Mouse (Mus musculus) right cerebral cortex, postnatal 4 days (tissue): Measurements from ENCODE around the gene Serp2.

ENCODE experiments used
- DNase-seq: peaks from one replicate; pipeline ENCODE4 v3.0.0-alpha.2; 2022

Gene Serp2

DNA sequence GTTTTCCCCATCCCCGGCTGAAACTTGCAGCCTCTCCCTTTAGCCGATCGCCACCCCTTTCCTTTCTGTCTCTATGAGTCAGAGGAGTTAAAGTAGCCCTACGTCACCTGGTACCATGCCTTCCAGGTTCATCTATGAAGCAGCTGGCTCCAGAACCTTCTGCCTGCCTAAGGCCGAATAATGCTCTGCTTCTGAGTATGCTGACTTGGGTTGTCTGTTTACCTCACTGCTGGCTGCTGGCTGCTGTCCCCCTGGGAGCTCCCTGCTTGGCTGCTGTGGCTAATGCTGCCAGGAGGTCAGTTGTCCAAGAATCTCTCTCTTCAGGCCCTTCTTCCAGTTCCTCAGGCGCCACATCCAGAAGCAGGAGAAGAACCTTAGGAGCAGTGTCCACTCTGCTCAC lies 30.2 kb downstream of the Serp2 start:
- DNase-seq = no peak

DNA sequence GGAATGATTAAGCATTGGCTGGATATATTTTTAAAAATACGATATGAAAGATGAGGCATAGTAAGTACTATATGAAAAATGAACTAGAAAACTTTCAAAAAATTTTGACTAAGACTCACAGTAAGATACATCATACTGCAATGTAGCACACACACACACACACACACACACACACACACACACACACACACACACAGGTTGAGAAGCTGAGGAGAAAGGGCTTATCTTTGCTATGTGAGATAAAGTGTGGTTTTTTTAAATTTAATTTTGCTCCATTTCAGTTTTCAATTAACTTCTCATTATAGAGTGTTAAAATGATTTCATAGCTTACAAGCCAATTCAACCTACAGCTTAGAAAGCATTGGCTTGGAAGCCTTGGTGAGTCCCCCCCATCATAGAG lies 33.3 kb downstream of the Serp2 start:
- no peak for DNase-seq

DNA sequence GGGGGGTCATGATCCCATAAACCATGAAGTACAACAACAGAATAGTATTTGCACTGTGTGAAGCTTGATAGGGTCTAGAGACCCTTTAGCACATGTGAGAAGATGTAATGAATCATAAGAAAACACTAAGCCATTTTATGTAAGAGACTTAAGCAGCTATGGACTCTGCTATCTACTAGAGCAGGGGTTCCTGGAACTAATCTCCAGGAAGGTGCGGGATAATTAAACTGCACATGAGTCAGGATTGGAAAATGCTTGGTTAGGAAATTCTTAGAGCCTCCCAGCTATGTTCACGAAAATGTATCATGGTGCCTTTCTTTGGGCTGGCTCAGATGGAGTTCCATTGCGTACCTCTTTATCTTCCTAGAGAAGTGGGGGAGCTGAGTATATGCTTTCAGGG lies 35.4 kb downstream of the Serp2 start:
- no peak for DNase-seq

DNA sequence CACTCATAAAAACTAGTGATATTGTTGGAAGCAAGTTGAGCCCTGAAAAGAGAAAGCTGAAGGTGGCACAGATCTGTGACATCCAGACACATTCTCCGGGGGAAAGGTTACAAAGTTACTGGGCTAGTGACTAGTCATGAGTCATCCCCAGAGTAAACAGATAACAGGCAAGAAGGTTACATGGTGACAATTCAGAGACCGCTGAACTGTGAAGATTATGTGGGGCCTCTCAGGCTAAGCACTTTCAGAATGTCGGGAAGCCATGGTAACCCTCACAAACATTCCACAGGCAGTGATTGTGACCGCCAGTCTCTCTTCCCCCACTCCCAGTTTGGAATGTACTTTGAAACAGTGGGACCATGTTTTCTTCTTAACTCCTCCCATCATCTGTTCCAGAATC lies 36.1 kb downstream of the Serp2 start:
- DNase-seq = no peak

DNA sequence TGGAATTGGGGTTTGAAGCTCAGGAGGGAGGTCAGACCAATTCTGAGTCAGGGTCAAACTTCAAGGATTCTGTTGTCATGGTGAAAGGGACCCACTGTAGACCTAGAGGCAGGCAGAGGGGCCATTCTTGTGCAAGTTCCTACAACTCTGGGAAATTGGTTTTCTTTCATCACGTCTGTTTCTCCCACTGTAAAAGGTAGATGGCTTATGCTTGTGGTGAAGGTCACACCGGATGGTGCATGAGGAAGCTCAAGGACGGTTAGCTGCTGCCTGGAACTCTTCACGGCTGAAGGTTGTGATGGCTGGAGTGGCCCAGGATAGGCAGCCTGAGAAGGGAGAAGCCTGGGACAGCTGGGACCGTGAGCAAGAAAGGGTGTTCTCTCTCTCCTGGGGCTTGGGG lies 38.5 kb downstream of the Serp2 start:
- no peak for DNase-seq

DNA sequence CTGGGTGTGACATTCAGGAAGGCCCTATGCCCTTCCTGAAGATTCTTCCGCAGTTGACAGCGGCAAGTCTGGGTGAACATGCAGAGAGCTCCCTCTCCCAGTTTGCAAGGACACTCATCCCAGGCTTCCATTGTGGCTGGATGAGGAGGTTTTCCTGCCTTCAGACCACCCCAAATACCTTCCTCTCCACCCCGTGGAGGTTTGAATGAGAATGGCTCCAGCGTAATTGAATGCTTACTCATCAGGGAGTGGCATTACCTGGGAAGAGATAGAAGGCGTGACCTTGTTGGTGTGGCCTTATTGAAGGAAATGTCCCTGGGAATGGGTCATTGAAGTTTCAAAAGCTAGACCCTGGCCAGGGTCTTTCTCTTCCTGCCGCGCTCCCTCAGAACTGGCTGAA lies 41.1 kb downstream of the Serp2 start:
- no peak for DNase-seq

DNA sequence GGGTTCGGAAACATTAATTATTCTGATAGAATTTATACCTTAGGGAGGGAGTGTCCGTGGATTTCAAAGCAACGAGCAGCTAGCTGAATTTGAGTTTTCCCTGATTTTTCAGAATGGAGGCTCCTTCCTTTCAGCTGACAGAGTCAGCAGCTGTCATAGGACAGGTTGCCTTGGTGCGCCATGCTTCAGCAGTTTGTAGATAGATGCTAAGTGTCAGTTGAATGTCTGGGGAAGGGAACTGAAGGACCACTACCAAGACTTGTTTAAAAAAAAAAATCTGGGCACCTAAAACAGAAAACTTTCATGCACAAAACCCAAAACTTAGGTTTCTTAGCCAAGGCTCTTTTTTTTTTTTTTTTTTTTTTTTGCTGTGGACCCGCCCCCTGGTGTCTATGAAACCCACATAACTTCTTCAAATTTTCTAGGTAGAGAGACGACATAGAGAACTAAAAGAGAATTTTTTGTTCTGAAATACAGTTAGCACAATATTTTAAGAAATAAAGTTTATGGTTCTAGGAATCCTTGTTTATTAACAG lies 42.6 kb downstream of the Serp2 start:
- no peak for DNase-seq

DNA sequence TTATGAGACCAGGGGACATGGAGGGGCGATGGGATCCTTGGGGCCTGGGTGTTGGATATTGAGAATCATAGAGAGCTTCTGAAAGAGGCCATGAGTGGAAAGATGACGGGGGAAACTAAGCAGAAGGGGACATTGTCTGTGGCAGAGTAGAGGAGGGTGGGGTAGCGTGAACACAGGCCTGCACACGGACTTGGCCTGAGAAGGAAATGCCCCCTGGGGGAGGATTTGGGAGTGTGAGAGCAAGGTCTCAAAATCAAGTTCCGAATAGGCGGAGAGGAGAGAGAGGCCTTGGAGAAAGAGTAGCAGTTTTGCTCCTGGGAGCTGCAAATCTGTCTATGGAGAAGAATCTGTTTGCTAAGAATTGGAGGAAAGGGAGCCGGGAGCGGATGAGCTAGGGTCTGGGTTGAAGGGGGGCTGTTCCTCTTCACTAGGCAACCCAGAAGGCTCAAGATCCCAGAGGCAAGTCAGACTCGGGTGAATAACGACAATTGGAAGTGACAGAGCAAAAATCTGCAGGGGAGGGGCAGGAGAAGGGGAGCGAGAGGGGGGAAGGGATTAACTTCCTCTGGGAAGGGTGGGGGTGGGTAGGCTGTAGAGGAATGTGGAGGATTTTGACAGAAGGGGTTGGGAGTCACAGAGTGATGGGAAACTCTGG lies 43.2 kb downstream of the Serp2 start:
- DNase-seq = no peak

DNA sequence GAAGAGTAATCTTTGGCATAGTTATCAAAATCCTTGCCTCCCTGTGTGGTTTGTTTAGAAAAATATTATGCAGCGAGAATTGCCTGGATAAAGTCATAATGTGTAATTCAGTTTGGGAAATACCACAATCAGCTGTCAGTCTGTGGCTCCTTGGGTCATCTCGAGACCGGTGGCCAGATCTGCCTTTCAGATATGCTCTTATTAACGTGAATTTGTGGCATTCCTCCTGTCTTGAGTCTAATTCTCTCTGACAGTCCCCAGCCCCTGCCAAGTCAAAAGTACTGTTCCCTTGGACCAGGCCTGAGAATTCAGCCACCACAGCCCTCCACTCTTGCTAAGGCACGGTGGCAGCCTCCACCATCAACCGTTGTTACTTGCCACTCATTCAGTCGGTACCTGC lies 44.7 kb downstream of the Serp2 start:
- DNase-seq = no peak

DNA sequence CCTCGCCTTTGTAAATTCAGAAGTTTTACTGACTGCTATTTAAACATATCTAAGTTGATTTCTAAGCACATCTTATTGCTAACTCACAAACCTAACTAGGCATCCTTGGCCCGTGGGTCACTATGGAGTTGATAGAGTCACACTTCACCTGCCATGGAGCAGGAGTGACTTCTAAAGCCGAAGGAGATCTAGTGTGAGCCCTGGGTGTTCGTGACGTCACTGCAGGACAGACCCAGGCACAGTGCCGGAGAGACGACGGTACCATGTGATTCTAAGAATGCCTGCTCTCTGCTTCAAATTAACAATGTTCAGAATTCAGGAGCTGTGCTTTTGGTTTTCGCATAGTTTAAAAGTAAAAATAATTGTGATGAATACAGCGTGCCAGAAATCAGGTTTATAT lies 48.0 kb downstream of the Serp2 start:
- DNase-seq = no peak

DNA sequence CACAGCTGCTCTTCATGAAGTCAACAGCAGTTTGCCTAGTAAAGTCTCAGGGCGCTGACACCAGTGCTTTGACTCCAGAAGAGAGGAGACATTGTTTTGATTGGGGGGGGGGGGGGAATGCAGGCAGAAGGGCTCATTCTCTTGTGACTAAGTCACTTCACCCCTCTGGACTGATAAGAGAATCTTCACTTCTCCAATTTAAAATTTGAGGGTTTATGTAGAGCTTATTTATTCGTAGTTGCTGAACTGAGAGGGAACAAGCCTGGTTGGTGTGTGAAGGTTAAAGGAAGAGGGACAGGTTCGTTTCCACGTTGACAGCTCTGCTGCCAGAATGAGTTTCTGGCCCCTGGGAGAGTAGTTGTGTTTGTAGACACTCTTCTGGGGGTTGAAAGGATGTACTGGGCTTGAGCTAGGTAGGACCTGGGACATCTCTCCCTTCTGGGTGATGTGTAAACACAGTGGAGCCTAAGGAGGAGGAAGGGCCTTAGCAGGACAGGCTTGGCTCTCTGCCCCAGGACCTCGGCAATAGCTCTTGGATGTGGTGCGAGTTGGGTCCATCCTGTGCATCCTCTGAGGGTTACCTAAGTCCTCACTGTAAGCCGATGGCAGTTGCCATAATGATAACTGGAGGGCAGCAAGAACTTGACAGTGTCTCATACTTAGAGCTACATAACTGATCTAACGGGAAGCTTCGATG lies 48.7 kb downstream of the Serp2 start:
- no peak for DNase-seq

DNA sequence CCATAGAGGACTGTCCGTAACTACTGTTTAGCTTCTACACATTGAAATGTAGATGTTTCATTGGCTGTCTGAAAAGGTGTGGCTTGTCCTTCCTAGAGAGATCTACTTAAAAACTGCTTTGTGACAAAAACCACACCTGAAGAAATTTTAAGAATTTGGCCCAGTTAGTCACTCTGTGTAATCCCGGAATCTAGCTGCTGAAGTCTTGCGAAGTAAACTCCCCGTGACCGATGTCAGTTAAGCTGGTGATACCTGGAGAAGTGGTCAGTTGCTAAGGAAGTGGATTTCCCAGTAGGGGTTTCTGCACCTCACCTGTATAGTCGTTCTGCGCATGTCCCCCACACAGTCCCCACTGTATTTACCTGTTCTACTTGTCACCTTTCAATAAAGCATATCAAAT lies 49.3 kb downstream of the Serp2 start:
- DNase-seq = no peak

DNA sequence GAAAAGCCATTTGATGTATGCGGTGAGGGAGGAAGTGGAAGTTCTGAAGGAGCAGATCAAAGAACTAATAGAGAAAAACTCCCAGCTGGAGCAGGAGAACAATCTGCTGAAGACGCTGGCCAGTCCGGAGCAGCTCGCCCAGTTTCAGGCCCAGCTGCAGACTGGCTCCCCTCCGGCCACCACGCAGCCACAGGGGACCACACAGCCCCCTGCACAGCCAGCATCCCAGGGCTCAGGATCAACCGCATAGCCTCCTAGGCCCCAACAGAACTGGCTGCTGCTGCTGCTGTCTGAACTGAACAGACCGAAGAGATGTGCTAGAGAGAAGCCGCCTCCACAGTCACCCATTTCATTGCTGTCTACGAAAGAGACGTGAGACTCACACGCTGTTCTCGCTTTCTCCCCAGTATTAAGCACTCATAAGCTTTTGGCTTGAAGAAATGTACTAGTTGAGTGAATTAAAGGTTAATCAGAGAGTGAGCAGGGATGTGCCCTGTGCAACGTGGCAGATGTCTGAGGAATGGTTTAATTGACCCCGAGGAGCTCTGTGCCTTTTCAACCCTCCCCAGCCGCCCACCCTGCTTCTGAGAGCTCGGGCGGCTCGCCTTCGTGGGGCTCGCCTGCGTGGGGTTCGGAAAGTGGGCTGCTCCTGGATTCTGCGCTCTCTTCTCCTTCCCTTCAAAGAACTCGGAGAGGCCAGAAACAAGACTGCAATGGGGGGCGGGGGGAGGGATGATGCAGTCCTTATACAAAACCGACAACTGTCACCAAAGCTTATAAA lies 50.1 kb downstream of the Serp2 start:
- DNase-seq = peak; percentile 22

DNA sequence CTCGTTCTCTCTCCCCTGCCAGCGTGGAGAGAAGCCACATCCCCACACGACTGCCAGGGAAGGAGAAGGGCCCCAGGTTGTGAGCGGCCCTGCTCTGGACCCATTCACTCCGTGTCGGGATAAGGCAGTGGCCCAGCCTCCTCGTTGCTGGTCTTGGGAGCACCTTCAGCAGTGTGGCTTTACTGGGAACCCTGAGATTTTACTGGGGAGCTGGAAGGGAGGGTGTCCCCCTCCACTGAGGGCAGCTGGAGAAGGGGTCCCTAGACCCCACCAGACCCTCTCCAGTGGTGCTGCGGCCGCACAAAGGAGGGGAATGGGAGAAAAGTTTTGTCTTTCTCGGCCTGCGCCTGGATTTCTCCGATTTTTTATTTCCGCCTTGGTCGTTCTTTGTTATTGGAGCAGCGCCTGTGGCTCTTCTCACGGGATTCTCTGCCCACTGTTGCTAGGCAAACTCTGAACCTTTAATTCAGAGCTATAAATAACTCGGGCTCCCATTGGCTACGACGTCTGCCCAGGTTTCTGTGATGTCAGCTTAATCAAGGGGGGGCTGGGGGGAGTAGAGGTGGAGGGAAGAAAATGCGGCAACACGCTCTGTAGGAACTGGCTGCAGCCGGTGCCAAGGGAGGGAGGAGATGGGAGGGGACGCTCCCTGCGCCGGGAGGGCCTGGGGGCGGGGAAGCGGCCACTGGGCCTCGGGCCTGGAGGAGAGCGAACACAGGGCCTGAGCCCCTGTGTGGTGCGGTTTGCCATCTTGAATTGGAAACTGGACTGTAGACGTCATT lies 51.1 kb downstream of the Serp2 start:
- DNase-seq = peak; percentile 77

DNA sequence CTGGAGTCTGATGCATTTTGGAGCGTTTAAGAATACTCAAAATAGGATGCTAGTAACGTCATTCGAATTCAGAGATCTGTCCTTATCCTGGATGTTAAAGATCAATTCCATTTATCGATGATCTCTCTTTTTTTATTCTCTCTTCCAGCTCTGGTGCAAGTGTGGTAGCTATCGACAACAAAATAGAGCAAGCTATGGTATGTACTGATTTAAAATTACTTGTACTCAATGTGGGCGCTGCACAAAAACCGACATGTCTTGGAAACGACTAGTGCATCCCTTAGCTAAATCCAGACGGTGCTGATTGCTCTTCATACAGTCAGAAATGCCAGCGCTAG lies 51.6 kb downstream of the Serp2 start:
- DNase-seq = no peak

DNA sequence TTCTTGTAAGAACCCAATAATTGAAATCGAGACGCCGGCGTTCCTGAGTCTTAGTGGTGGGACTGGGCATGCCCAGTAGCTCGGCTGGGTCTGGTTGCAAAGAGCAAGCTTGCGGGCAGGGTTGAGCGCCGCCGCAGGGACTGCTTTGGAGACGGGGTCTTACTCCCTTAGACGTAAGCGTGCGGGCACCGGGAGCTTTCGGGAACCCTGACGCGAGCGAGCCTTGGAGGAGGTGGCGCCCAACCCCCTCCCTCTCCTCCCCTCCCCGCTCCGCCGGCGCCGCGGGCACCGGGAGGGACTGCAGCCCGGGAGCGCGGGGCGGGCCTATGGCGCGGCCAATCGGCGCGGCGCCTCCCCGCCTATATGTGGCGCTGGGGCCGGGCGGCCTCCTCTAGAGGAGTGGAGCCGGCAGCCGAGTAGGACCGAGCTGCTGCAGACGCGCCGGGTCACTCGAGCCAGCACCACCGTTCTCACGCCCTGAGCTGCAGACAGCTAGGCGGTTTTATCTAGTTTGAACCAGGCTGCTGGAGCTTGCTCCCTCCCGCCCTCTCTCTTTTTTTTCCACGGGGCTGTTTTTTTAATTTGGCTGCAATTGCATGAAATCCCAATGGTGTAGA lies 52.5 kb downstream of the Serp2 start:
- peak; percentile 92 for DNase-seq

DNA sequence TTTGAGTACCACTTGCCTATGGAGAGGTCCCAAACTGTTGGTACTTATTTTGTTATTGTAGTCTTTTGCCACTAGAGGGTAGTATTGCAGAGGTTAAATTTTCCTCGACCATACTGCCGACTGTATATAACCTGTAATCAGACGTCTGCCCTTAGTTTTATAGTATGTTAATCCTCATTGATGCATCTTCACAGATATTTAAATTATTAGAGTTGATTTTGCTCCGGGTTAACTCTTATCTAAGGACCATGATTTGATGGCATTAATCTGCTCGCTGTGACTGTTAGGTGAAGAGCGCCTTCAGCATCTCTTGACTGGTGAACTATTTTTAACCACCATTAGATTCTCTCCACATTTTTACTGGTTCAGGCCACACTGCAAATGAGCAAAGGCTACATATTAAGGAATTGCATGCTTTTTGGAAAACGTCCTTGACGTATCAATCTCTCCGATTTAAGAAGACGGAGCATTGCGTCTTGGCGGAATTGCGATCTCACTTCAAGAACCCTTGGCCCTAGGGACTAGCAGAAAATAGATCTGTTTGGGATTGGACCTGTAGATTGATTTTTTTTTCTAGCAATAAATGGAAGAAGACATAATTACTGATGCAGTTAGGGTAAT lies 53.3 kb downstream of the Serp2 start:
- DNase-seq = no peak

DNA sequence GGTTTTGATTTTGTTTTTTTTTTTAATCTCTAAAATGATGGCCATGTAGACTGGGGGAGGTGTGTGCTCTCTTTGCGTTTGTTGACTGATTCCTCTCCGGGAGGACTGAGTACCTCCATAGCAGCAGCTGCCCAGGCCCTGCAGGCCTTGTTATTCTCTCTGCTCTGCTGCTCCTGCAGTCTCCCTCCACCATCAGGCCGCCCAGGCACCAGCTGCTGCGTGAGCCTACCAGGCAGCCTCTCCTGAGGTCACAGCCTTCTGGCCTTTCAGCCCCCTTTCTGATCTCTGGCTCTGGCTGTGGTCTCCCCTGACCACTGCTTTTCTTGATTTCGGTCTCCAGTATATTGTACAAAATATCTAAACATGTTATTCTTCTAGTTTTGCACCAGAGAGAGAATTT lies 56.7 kb downstream of the Serp2 start:
- DNase-seq = no peak

DNA sequence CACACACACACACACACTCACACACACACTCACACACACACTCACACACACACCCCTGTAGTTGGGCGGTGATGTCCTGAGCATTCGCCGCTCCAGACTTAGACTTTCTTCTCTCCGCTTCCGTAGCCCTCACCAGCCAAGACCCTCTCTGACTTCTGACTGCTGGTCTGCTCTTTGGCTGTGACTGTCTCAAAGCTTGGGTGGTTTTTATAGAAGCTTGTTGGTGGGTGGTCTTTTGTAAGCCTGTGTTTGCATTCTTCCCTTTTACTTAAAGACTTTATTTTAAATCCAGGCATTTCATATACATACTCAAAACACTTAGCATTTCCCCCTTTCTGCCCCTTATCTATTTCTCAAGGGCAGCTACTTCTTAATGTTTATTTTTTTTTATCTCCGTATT lies 57.2 kb downstream of the Serp2 start:
- DNase-seq = no peak

DNA sequence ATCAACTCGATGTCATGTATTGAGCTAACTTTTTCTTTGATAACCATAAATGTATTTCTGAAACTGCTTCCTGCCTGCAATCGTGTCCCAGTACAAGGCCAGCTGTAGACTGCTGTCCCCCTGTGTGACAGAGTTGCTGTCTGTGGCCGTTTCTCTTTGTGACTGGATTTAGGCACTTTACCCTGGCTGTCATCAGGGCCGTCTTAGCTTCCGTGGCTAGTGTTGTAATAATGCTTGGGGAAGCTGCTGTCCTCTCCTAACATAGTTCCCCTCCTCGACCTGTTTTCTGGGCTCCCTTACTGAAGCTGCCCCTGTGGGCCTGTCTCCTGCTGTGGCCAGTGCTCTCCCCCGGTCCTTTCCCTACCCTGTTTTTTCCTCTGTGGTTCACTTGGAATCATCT lies 58.5 kb downstream of the Serp2 start:
- DNase-seq = no peak

DNA sequence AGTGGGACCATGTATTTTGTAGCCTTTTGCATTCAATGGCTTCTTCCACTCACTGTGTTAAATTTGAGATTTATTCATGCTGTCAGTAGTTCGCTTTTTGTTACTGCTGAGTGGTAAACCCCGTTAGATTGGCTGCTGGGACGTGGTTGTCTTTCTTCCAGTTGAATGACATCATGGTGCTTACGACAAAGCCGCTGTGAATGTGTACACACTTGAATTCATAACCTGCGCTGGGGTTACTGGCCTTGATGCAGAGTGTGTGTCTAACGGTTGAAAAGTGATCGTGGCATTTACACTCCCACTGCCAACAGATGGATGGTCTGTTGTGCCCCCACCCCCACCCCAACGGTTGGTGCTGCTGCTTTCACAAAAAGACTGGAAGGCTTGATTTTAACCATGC lies 59.5 kb downstream of the Serp2 start:
- DNase-seq = no peak

DNA sequence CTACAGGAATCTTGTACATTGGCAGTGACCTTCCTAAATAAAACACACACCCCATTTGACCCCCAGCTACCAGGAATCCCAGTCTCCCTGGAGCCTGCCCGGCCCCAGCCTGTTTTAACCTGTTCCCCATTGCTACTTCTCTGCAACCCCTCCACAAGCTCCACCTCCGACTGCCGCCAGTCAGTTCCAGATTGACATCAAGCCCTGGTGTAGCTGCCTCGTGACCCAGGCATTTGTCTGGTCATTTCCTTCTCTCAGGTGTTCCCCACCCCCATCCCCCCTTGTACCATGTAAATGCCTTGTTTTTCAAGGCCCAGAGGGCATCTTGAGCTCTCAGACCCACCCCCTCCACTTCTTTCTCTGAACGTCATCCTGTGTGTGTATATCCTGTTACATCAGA lies 61.7 kb downstream of the Serp2 start:
- DNase-seq = no peak
